Mouse (Mus musculus) liver, embryonic 14 days (tissue): ENCODE measurements around the gene Dclre1b. TPM values are rescaled to one million over a fixed set of nuclear protein-coding genes. Genes with fewer than 3 reads are reported as not detected.

Source experiments
- polyA plus RNA-seq: library from polyadenylated mRNA; depleted of rRNA; stranded (reverse); fragments of >200 nt; gene quantifications from 2 replicates; pipeline ENCODE4 v1.2.3, GENCODE M21; 2012; rRNA removed

The Dclre1b gene
- 8.2 and 9.1 TPM in 2 replicates for polyA plus RNA-seq

DNA sequence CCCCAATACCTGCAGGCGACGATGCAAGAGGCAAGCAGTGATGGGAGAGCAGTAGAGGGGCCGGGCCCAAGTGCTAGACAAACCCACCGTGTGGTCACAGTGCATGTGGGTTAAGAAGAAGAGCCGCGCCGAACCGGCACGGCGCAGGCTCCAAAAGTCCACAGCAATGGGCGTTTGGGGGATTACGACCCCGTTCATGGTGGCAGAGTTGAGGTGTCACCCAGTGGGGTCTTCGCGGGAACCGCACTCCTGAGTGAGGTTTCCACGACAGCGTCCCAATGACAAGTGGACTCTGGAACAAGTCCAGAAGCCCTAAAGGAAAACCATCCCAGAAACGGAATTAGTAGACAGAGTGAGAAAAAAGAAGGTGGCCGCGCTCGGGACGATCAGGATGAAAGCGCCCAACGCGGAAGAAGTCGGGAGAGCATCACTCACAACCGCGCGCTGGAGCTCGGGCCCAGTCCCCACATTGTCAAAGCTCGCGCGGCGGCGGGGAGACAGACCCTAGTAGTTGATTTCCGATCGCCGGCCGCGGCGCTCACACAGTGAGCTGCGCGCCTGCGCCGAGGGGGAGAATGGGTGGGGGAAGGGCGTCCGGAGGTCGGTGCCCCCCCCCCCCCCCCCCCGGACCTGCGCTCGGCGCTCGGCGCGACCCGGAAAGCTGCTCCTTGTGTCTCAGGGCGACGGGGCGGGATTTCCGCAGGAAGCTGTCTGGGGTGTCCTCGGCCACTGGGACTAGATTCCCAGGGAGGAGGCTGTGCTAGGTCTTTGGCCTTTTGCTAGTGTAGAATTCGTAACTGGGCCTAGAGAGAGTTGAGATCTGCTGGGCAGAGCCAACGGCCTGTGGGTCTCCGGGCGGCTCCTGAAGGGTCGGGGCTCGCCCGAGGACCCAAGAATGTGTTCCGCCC is at the start of gene Dclre1b, which contains the start of the genes Ap4b1 and Gm43064:
Dclre1b (minus strand) TSS at position 554 of the 908 bp plus-strand sequence.
Ap4b1 (plus strand) TSS at position 630 of the 908 bp plus-strand sequence.
Gm43064 (plus strand) TSS at position 683 of the 908 bp plus-strand sequence.

GRCm38 (mm10) chr3:103832426-103832825 is 23.2 kb upstream of the Dclre1b start, which contains the start of gene Bcl2l15:
Bcl2l15 (plus strand) TSS chr3:103832601.

DNA sequence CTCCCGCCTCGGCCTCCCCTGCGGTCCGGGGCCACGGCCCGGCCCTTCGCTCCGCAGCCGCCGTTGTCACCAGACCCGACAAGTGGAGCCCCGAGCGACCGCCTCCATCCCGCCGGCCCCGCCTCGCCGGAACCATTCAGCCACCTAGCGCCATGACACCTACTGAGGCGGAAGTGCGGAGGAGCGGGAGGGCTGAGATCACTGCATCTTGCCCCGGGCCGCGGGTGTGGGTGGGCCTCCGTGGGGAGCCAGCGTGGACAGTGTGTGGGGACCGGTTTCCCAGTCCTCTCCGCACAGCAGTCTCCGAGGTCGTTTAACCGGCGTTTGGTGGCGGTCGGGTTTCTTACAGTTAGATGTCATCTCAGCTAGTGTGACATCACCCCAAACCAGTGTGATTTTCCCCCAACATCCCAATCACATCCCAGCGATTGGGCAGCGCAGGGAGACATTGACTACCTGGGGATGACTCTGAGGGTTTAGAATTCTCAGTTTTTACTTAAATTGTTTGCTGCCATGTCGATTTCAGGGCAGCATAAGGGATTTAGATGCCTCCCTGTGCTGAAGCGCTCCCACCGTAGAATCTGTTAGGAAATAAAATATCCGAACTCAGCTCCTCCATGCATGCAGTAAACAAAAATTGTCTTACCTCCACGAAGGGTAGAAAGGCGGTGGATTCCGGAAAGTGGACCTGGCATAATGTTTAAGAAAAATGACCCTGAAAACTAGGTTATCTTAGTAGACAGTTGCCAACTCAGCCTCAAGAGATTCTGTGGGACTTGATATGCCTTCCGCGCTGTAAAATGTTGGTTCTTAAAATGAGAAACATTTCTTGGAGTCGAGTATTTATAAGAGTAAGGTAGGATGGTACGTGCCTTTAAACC is 17.8 kb downstream of the Dclre1b start, which contains the start of gene Hipk1:
Hipk1 (minus strand) TSS at position 334 of the 881 bp plus-strand sequence.

Other genes with a start within 250 kb of the Dclre1b start
- gene Syt6, start 234.2 kb downstream of the Dclre1b start, polyA plus RNA-seq, result 0.01 TPM in 1 of 2 replicates, not detected in the other
- 0.13 and 0.20 TPM in 2 replicates for gene Atg4a-ps, start 163.4 kb downstream of the Dclre1b start, polyA plus RNA-seq
- 1.1 and 1.4 TPM in 2 replicates for gene Olfml3, start 71.4 kb downstream of the Dclre1b start, polyA plus RNA-seq
- gene Gm10964, start 70.1 kb downstream of the Dclre1b start, polyA plus RNA-seq, result not detected in 2 replicates
- 18.4 and 25.2 TPM in 2 replicates for gene Hipk1, start 17.9 kb downstream of the Dclre1b start, polyA plus RNA-seq
- gene Ap4b1, start 76 bp upstream of the Dclre1b start, polyA plus RNA-seq, result 10.8 and 13.1 TPM in 2 replicates
- gene Gm43064, start 129 bp upstream of the Dclre1b start, polyA plus RNA-seq, result 0.90 and 1.2 TPM in 2 replicates
- gene Bcl2l15, start 23.2 kb upstream of the Dclre1b start, polyA plus RNA-seq, result 2.8 and 3.1 TPM in 2 replicates
- 1.4 and 2.0 TPM in 2 replicates for gene Ptpn22, start 50.4 kb upstream of the Dclre1b start, polyA plus RNA-seq
- 3.0 and 3.9 TPM in 2 replicates for gene Rsbn1, start 104.7 kb upstream of the Dclre1b start, polyA plus RNA-seq
- gene Phtf1, start 158.7 kb upstream of the Dclre1b start, polyA plus RNA-seq, result 3.4 and 3.6 TPM in 2 replicates